Mouse (Mus musculus) left cerebral cortex, postnatal 25 days (tissue): ENCODE results near the gene Hirip3. TPM values are rescaled to one million over a fixed set of nuclear protein-coding genes. Genes with fewer than 3 reads are reported as not detected.
A peak's percentile ranks its signal among the peaks of the same experiment; 100 is the strongest.
"Not testable (repeated sequence)": the region's sequence is repeated elsewhere in the genome, so short reads cannot be mapped to it uniquely, and the experiment has no call there.

Experiments
- DNase-seq, 2 experiments: peaks; one replicate each; pipeline ENCODE4 v3.0.0; 2022; ENCODE audit warnings: low spot score in 2 of 2, mixed read lengths in 1 of 2
- intact Hi-C: fragments of 180-260 bp; cut with DNase I; formaldehyde crosslinking; loops from one replicate; pipeline ENCODE4 v1.15.1; 2025
- total RNA-seq, 2 experiments: library from RNA; stranded (reverse); gene quantifications; 2 replicates each; pipeline ENCODE4 v1.2.3; 2021

The Hirip3 gene
- total RNA-seq, 2 experiments from 2014 or later, result 25.5 to 35.0 TPM

- intact Hi-C loops, result no loop called here
- DNase-seq, result no peak
These were observed 35.1 kb downstream of the Hirip3 start for GRCm38 (mm10) chr7:126896912-126897311.

- intact Hi-C loops, result no loop called here
- DNase-seq, result peak; percentile 32 to 43
These were observed 35.8 kb downstream of the Hirip3 start for GRCm38 (mm10) chr7:126897390-126898101.

DNA sequence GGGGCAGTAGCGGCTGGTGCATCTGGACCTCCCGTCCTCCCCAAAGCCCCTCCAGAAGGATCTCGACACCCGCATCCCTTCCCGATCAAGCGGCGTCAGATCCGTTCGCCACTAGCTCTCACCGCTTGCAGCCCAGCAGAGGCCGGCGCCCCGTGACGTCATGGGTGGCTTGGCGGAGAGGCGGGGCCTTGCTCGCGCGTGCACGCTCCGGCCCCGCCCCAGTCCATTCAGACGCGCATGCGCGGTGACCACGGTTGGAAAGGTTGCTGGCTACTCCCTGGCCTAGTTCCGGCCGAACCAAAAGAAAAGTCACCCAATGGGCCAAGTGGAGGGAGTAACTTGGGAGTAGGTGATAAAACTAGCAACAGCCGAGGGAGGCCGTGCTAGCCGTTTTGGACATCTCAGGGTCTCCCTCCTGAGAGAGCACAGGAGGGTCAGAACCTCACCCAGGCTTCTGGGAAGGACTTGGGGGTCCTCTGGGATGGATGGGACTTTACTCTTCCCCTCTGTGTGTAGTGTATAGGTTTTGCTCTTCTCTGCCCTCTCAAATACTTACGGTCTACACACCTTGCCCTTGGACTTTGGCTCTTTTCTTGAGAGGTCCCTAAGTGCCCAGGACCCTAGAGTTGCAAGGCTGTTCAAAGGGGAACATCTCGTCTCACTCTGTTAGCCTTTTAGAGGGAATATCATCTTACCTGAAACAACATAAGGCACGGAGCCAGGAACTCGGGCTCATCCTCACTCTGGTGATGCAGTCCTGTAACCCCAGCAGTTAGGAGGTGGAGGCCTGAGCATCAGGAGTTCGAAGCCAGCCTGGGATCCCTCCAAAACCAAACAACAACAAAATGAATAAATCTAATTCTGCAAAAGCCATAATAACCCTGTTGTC, 36.6 kb downstream of the Hirip3 start:
- DNase-seq, result peak; percentile 96 to 97
- intact Hi-C loops, result no loop called here

GRCm38 (mm10) chr7:126899781-126900180, 38.0 kb downstream of the Hirip3 start:
- DNase-seq, intact Hi-C loops: not testable (repeated sequence)

DNA sequence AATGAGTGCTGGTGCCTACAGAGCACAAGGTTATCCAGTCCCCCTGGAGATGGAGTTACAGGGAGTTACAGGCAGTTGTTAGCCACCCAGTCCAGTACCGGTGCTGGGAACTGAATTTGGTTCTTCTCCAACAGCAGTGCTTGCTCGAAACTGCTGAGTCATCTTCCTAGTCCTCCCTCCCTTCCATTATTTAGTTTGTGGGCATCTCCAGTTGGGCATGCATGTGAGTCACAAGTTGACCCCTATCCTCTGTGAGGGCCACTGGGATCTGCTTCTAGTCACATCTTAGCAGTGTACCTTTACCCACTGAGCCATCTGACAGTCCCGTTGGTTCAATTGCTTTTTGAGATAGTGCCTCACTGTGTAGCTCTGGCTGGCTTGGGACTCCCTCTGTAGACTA, 43.8 kb downstream of the Hirip3 start:
- no peak for DNase-seq
- intact Hi-C loops, result no loop called here

- DNase-seq, result no peak
- intact Hi-C loops, result no loop called here
These were observed 53.1 kb downstream of the Hirip3 start for GRCm38 (mm10) chr7:126914844-126915243.

Other genes starting within 250 kb of the Hirip3 start
- gene Nupr1, start 231.1 kb upstream of the Hirip3 start, total RNA-seq, result 10 to 100 TPM; 15.7 to 22.1 TPM
- gene Sgf29, start 212.7 kb upstream of the Hirip3 start, total RNA-seq, result 10 to 100 TPM; 31.1 to 35.4 TPM
- 10 to 100 TPM; 11.7 to 19.3 TPM for gene Sult1a1, start 185.5 kb upstream of the Hirip3 start, total RNA-seq
- gene Bola2, start 166.6 kb upstream of the Hirip3 start, total RNA-seq, result 100 to 1,000 TPM in 1 of 2 experiments, 10 to 100 TPM in 1; 92.0 to 102 TPM
- 10 to 100 TPM; 14.4 to 17.0 TPM for gene Slx1b, start 166.2 kb upstream of the Hirip3 start, total RNA-seq
- 100 to 1,000 TPM; 163 to 167 TPM for gene Coro1a, start 154.2 kb upstream of the Hirip3 start, total RNA-seq
- gene Mapk3, start 102.4 kb upstream of the Hirip3 start, total RNA-seq, result 100 to 1,000 TPM; 148 to 165 TPM
- 1 to 10 TPM; 1.8 to 2.1 TPM for gene Gdpd3, start 95.6 kb upstream of the Hirip3 start, total RNA-seq
- 100 to 1,000 TPM; 311 to 316 TPM for gene Ypel3, start 85.0 kb upstream of the Hirip3 start, total RNA-seq
- under 1 TPM in 1 of 2 experiments, not detected in 1; 0.87 TPM for gene Tbx6, start 80.5 kb upstream of the Hirip3 start, total RNA-seq
- gene Ppp4c, start 69.5 kb upstream of the Hirip3 start, total RNA-seq, result 10 to 100 TPM; 48.1 to 51.3 TPM
- 10 to 100 TPM; 84.6 to 91.9 TPM for gene Fam57b, start 64.3 kb upstream of the Hirip3 start, total RNA-seq
- not detected for gene 4930451I11Rik, start 30.3 kb upstream of the Hirip3 start, total RNA-seq
- gene Doc2a, start 14.6 kb upstream of the Hirip3 start, total RNA-seq, result 10 to 100 TPM; 47.8 to 57.6 TPM
- 10 to 100 TPM; 44.9 to 49.9 TPM for gene Ino80e, start 405 bp downstream of the Hirip3 start, total RNA-seq
- gene Taok2, start 22.7 kb downstream of the Hirip3 start, total RNA-seq, result 100 to 1,000 TPM; 149 to 154 TPM
- gene Tmem219, start 60.9 kb downstream of the Hirip3 start, total RNA-seq, result 10 to 100 TPM; 20.2 to 22.3 TPM
- 100 to 1,000 TPM; 139 TPM for gene Kctd13, start 66.9 kb downstream of the Hirip3 start, total RNA-seq
- 10 to 100 TPM; 44.2 to 50.3 TPM for gene Asphd1, start 87.6 kb downstream of the Hirip3 start, total RNA-seq
- 100 to 1,000 TPM; 400 to 404 TPM for gene Sez6l2, start 88.6 kb downstream of the Hirip3 start, total RNA-seq
- 100 to 1,000 TPM; 194 to 197 TPM for gene Cdipt, start 113.9 kb downstream of the Hirip3 start, total RNA-seq
- not detected for gene Cdiptos, start 114.1 kb downstream of the Hirip3 start, total RNA-seq
- 1 to 10 TPM; 5.2 to 6.7 TPM for gene Mvp, start 152.6 kb downstream of the Hirip3 start, total RNA-seq
- gene Pagr1b, start 154.5 kb downstream of the Hirip3 start, total RNA-seq, result 1 to 10 TPM in 1 of 2 experiments, under 1 TPM in 1; 0.66 to 2.3 TPM
- 10 to 100 TPM; 22.5 to 23.9 TPM for gene Pagr1a, start 155.4 kb downstream of the Hirip3 start, total RNA-seq
- 10 to 100 TPM; 39.2 to 43.8 TPM for gene Gm42742, start 159.1 kb downstream of the Hirip3 start, total RNA-seq
- gene Prrt2, start 159.2 kb downstream of the Hirip3 start, total RNA-seq, result 100 to 1,000 TPM; 191 to 195 TPM
- 100 to 1,000 TPM; 241 to 243 TPM for gene Maz, start 165.1 kb downstream of the Hirip3 start, total RNA-seq
- gene Kif22, start 180.5 kb downstream of the Hirip3 start, total RNA-seq, result 1 to 10 TPM; 5.0 to 5.7 TPM
- not detected for gene Zg16, start 225.4 kb downstream of the Hirip3 start, total RNA-seq
- 1 to 10 TPM; 1.2 to 1.4 TPM for gene AI467606, start 229.4 kb downstream of the Hirip3 start, total RNA-seq